Mouse (Mus musculus): ENCODE results near the gene Ptprh.

The Ptprh gene

GRCm38 (mm10) chr7:4523205-4524130, 80.4 kb downstream of the Ptprh start:
- DNase-seq (ENCODE audit: low spot score) = no peak

- no peak for DNase-seq (ENCODE audit: low spot score)
Observed at GRCm38 (mm10) chr7:4522292-4522691, 81.5 kb downstream of the Ptprh start.

- no peak for DNase-seq (ENCODE audit: low spot score)
Observed at GRCm38 (mm10) chr7:4521231-4522003, 82.4 kb downstream of the Ptprh start.

GRCm38 (mm10) chr7:4518487-4518886, 85.4 kb downstream of the Ptprh start:
- DNase-seq (ENCODE audit: low spot score) = no peak

- DNase-seq (ENCODE audit: low spot score) = no peak
Observed at GRCm38 (mm10) chr7:4516332-4517050, 87.3 kb downstream of the Ptprh start, which contains the start of gene Tnnt1. Gene Tnnt1 (minus strand): TSS chr7:4516382.

GRCm38 (mm10) chr7:4515853-4516252, 88.0 kb downstream of the Ptprh start:
- no peak for DNase-seq (ENCODE audit: low spot score)

GRCm38 (mm10) chr7:4513829-4514712, 89.8 kb downstream of the Ptprh start:
- DNase-seq (ENCODE audit: low spot score) = no peak

- DNase-seq (ENCODE audit: low spot score) = no peak
Observed at GRCm38 (mm10) chr7:4513236-4513635, 90.6 kb downstream of the Ptprh start.

GRCm38 (mm10) chr7:4511489-4512224, 92.2 kb downstream of the Ptprh start:
- DNase-seq (ENCODE audit: low spot score) = no peak

GRCm38 (mm10) chr7:4509863-4510608, 93.8 kb downstream of the Ptprh start:
- peak; percentile 45 for DNase-seq (ENCODE audit: low spot score)

- no peak for DNase-seq (ENCODE audit: low spot score)
Observed at GRCm38 (mm10) chr7:4508739-4509116, 95.1 kb downstream of the Ptprh start.

GRCm38 (mm10) chr7:4508062-4508738, 95.6 kb downstream of the Ptprh start:
- no peak for DNase-seq (ENCODE audit: low spot score)

- no peak for DNase-seq (ENCODE audit: low spot score)
Observed at GRCm38 (mm10) chr7:4507220-4507619, 96.6 kb downstream of the Ptprh start.

GRCm38 (mm10) chr7:4504646-4505435, 99.0 kb downstream of the Ptprh start:
- DNase-seq (ENCODE audit: low spot score) = no peak

- no peak for DNase-seq (ENCODE audit: low spot score)
Observed at GRCm38 (mm10) chr7:4503858-4504257, 100.0 kb downstream of the Ptprh start.

- DNase-seq (ENCODE audit: low spot score) = no peak
Observed at GRCm38 (mm10) chr7:4503100-4503499, 100.7 kb downstream of the Ptprh start.

- DNase-seq (ENCODE audit: low spot score) = peak; percentile 79
Observed at GRCm38 (mm10) chr7:4502421-4503090, 101.3 kb downstream of the Ptprh start.

Data from layer of hippocampus, adult 11-12 months (tissue).